Mouse (Mus musculus): ENCODE results near the gene Cdt1. TPM values are rescaled to one million over a fixed set of nuclear protein-coding genes. Genes with fewer than 3 reads are reported as not detected.

The Cdt1 gene
- polyA plus RNA-seq, 1 experiment from 2014 or later, result 38.9 TPM

GRCm38 (mm10) chr8:122593240-122593639, 25.4 kb downstream of the Cdt1 start:
- H3K4me1 ChIP-seq (replicated peaks), result peaks cover 11% of the 10 kb centered on the region
- no peaks in the 10 kb centered on the region for H3K9me3 ChIP-seq (replicated peaks)
- no peak overlapping the region for H3K4me3 ChIP-seq
- no peaks in the 10 kb centered on the region for H3K27me3 ChIP-seq (replicated peaks)
- WGBS, result 43% methylated on average over 12 of the region's 12 CpGs
- H3K4me2 ChIP-seq, result no peak overlapping the region
- ATAC-seq (ENCODE audit: insufficient number of reproducible peaks, low FRiP score), result no peak
- no peaks in the 10 kb centered on the region for H3K36me3 ChIP-seq
- no peak overlapping the region for H3K27ac ChIP-seq (ENCODE audit: poor library complexity, severe bottlenecking)
- no peak overlapping the region for H3K9ac ChIP-seq

GRCm38 (mm10) chr8:122593783-122594507, 26.1 kb downstream of the Cdt1 start:
- no peak overlapping the region for H3K4me3 ChIP-seq
- H3K4me2 ChIP-seq, result no peak overlapping the region
- WGBS, result 62% methylated on average over 19 of the region's 19 CpGs
- ATAC-seq (ENCODE audit: insufficient number of reproducible peaks, low FRiP score), result no peak
- no peak overlapping the region for H3K9ac ChIP-seq
- H3K27ac ChIP-seq (ENCODE audit: poor library complexity, severe bottlenecking), result no peak overlapping the region
- peaks cover 7% of the 10 kb centered on the region; the same call in 1 of the 2 replicates for H3K36me3 ChIP-seq
- no peaks in the 10 kb centered on the region for H3K9me3 ChIP-seq (replicated peaks)
- no peaks in the 10 kb centered on the region for H3K27me3 ChIP-seq (replicated peaks)
- peaks cover 11% of the 10 kb centered on the region for H3K4me1 ChIP-seq (replicated peaks)

GRCm38 (mm10) chr8:122596031-122596430, 28.2 kb downstream of the Cdt1 start:
- H3K9ac ChIP-seq, result no peak overlapping the region
- peaks cover 19% of the 10 kb centered on the region for H3K36me3 ChIP-seq
- H3K9me3 ChIP-seq (replicated peaks), result no peaks in the 10 kb centered on the region
- H3K27me3 ChIP-seq (replicated peaks), result no peaks in the 10 kb centered on the region
- no peak overlapping the region for H3K4me3 ChIP-seq
- 50% methylated on average over 4 of the region's 4 CpGs for WGBS
- H3K27ac ChIP-seq (ENCODE audit: poor library complexity, severe bottlenecking), result no peak overlapping the region
- ATAC-seq (ENCODE audit: insufficient number of reproducible peaks, low FRiP score), result no peak
- H3K4me1 ChIP-seq (replicated peaks), result peaks cover 11% of the 10 kb centered on the region
- H3K4me2 ChIP-seq, result no peak overlapping the region

GRCm38 (mm10) chr8:122600666-122601065, 32.9 kb downstream of the Cdt1 start:
- Histone ChIP-seq H3K4me1 (replicated peaks) (peaks cover 10% of the 10 kb centered on the region; the same call in 1 of the 2 replicates), H3K9ac (no peak overlapping the region), H3K27me3 (replicated peaks) (no peaks in the 10 kb centered on the region), H3K27ac (ENCODE audit: poor library complexity, severe bottlenecking) (no peak overlapping the region), H3K4me2 (no peak overlapping the region), H3K36me3 (peaks cover 23% of the 10 kb centered on the region), H3K9me3 (replicated peaks) (no peaks in the 10 kb centered on the region), H3K4me3 (no peak overlapping the region)
- WGBS, result 91% methylated on average over 9 of the region's 9 CpGs
- no peak for ATAC-seq (ENCODE audit: insufficient number of reproducible peaks, low FRiP score)

- Histone ChIP-seq H3K4me2 (no peak overlapping the region), H3K27ac (ENCODE audit: poor library complexity, severe bottlenecking) (peak overlapping the region; percentile 54), H3K9me3 (replicated peaks) (no peaks in the 10 kb centered on the region), H3K4me1 (replicated peaks) (peaks cover 10% of the 10 kb centered on the region; the same call in 1 of the 2 replicates), H3K27me3 (replicated peaks) (no peaks in the 10 kb centered on the region), H3K4me3 (no peak overlapping the region), H3K36me3 (peaks cover 14% of the 10 kb centered on the region), H3K9ac (no peak overlapping the region)
- ATAC-seq (ENCODE audit: insufficient number of reproducible peaks, low FRiP score), result no peak
- 49% methylated on average over 1 of the region's 1 CpGs for WGBS
Measured at GRCm38 (mm10) chr8:122604640-122605039, 36.8 kb downstream of the Cdt1 start.

- H3K27me3 ChIP-seq (replicated peaks), result no peaks in the 10 kb centered on the region
- no peak for ATAC-seq (ENCODE audit: insufficient number of reproducible peaks, low FRiP score)
- H3K36me3 ChIP-seq, result peaks cover 9% of the 10 kb centered on the region
- H3K4me2 ChIP-seq, result peak overlapping the region; percentile 12; the same call in 1 of the 2 replicates
- H3K27ac ChIP-seq (ENCODE audit: poor library complexity, severe bottlenecking), result peak overlapping the region; percentile 54; the same call in 1 of the 2 replicates
- H3K4me1 ChIP-seq (replicated peaks), result peaks cover 11% of the 10 kb centered on the region
- no peak overlapping the region for H3K4me3 ChIP-seq
- H3K9ac ChIP-seq, result no peak overlapping the region
- WGBS, result 50% methylated on average over 4 of the region's 4 CpGs
- no peaks in the 10 kb centered on the region for H3K9me3 ChIP-seq (replicated peaks)
Measured at GRCm38 (mm10) chr8:122605367-122605766, 37.6 kb downstream of the Cdt1 start.

GRCm38 (mm10) chr8:122606810-122607209, 39.0 kb downstream of the Cdt1 start:
- Histone ChIP-seq H3K27me3 (replicated peaks) (no peaks in the 10 kb centered on the region), H3K36me3 (0 out of 2 replicates have a peak, but pooled peaks cover 3% of the 10 kb centered on the region), H3K4me3 (no peak overlapping the region), H3K9ac (no peak overlapping the region), H3K4me2 (no peak overlapping the region), H3K4me1 (replicated peaks) (peaks cover 18% of the 10 kb centered on the region), H3K27ac (ENCODE audit: poor library complexity, severe bottlenecking) (no peak overlapping the region), H3K9me3 (replicated peaks) (no peaks in the 10 kb centered on the region)
- ATAC-seq (ENCODE audit: insufficient number of reproducible peaks, low FRiP score), result no peak
- 87% methylated on average over 11 of the region's 12 CpGs for WGBS

- Histone ChIP-seq H3K4me2 (peak overlapping the region; percentile 95), H3K4me1 (replicated peaks) (peaks cover 21% of the 10 kb centered on the region), H3K9me3 (replicated peaks) (no peaks in the 10 kb centered on the region), H3K9ac (peak overlapping the region; percentile 86), H3K27me3 (replicated peaks) (no peaks in the 10 kb centered on the region), H3K36me3 (peaks cover 14% of the 10 kb centered on the region), H3K27ac (ENCODE audit: poor library complexity, severe bottlenecking) (no peak overlapping the region), H3K4me3 (peak overlapping the region; percentile 77)
- ATAC-seq (ENCODE audit: insufficient number of reproducible peaks, low FRiP score), result no peak
- WGBS, result 60% methylated on average over 4 of the region's 4 CpGs
Measured at GRCm38 (mm10) chr8:122610209-122610608, 42.4 kb downstream of the Cdt1 start.

GRCm38 (mm10) chr8:122610612-122611277, 42.9 kb downstream of the Cdt1 start:
- Histone ChIP-seq H3K4me3 (peak overlapping the region; percentile 77), H3K9ac (peak overlapping the region; percentile 86), H3K27me3 (replicated peaks) (no peaks in the 10 kb centered on the region), H3K36me3 (peaks cover 14% of the 10 kb centered on the region), H3K27ac (ENCODE audit: poor library complexity, severe bottlenecking) (peak overlapping the region; percentile 77), H3K4me2 (peak overlapping the region; percentile 95), H3K4me1 (replicated peaks) (peaks cover 18% of the 10 kb centered on the region), H3K9me3 (replicated peaks) (no peaks in the 10 kb centered on the region)
- WGBS, result 4% methylated on average over 20 of the region's 20 CpGs
- ATAC-seq (ENCODE audit: insufficient number of reproducible peaks, low FRiP score), result peak; percentile 38

GRCm38 (mm10) chr8:122611295-122612133, 43.7 kb downstream of the Cdt1 start, which contains the start of the genes Galns and Trappc2l:
Gene Galns (minus strand): TSS chr8:122611463.
Gene Trappc2l (plus strand): TSS chr8:122611640.
- ATAC-seq (ENCODE audit: insufficient number of reproducible peaks, low FRiP score), result peak; percentile 99
- no peaks in the 10 kb centered on the region for H3K27me3 ChIP-seq (replicated peaks)
- H3K4me3 ChIP-seq, result peak within 1 kb of the TSS; percentile 77
- under 1% methylated on average over 57 of the region's 57 CpGs for WGBS
- peak within 1 kb of the TSS; percentile 85 for H3K27ac ChIP-seq (ENCODE audit: poor library complexity, severe bottlenecking)
- H3K36me3 ChIP-seq, result peaks cover 17% of the 10 kb centered on the region
- H3K9ac ChIP-seq, result peak within 1 kb of the TSS; percentile 86
- H3K9me3 ChIP-seq (replicated peaks), result no peaks in the 10 kb centered on the region
- H3K4me1 ChIP-seq (replicated peaks), result peaks cover 18% of the 10 kb centered on the region
- H3K4me2 ChIP-seq, result peak within 1 kb of the TSS; percentile 95

Data from heart, embryonic 12.5 days (tissue).